Mouse (Mus musculus): ENCODE data around the gene Nucb2. TPM values are rescaled to one million over a fixed set of nuclear protein-coding genes. Genes with fewer than 3 reads are reported as not detected.

Gene Nucb2
- polyA plus RNA-seq, 1 experiment from 2014 or later: 18.9 TPM

DNA sequence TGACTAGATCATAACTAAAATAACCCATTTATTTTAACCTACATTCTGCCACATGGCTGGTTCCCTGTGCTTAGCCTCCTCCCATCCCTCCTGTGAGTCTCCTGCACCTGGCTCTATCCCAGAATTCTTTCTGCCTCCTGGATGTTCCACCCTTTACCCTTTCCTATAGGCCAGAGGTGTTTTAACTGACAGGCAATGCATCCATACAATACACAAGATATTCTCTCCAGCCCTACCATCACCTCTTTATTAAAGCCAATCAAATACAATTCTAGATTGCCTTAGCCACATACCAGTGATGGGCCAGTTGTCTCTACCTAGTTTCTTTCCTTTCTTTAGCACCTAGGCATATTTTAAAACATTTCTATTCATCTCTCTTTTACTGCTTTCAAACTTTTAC lies 70.4 kb downstream of the Nucb2 start:
- no peak overlapping the region for H3K9ac ChIP-seq (replicated peaks; ENCODE audit: low read depth, low read length)
- H3K27ac ChIP-seq (ENCODE audit: low read length): no peak overlapping the region
- no peak for ATAC-seq
- no peaks in the 10 kb centered on the region; the same call in 1 of the 2 replicates for H3K9me3 ChIP-seq (ENCODE audit: control insufficient read depth, low read length)
- H3K4me3 ChIP-seq (replicated peaks; ENCODE audit: low read length): no peak overlapping the region
- no peaks in the 10 kb centered on the region for H3K36me3 ChIP-seq (ENCODE audit: control insufficient read depth, insufficient read depth)
- no peaks in the 10 kb centered on the region for H3K27me3 ChIP-seq (replicated peaks; ENCODE audit: control insufficient read depth, insufficient read depth, low read length)
- H3K4me1 ChIP-seq (replicated peaks; ENCODE audit: control insufficient read depth, insufficient read depth, low read length): no peaks in the 10 kb centered on the region
- H3K4me2 ChIP-seq (ENCODE audit: low read length): no peak overlapping the region

Other genes with a start within 250 kb of the Nucb2 start
- 8.7 and 8.8 TPM in 2 replicates for gene Plekha7, start 196.0 kb upstream of the Nucb2 start, polyA plus RNA-seq (2015; fragmentation: Nextera tagmentation; extraction: Ambion mirVana)
- gene Rps13, start 170.2 kb upstream of the Nucb2 start, polyA plus RNA-seq (2015; fragmentation: Nextera tagmentation; extraction: Ambion mirVana): 452 and 498 TPM in 2 replicates
- 16.8 and 21.0 TPM in 2 replicates for gene Pik3c2a, start 60.9 kb upstream of the Nucb2 start, polyA plus RNA-seq (2015; fragmentation: Nextera tagmentation; extraction: Ambion mirVana)